Mouse (Mus musculus) bone marrow, adult 2 months (tissue): ENCODE measurements around the gene Lmf2. TPM values are rescaled to one million over a fixed set of nuclear protein-coding genes. Genes with fewer than 3 reads are reported as not detected.

Experiments
- H3K27ac ChIP-seq: fragments of 200-500 bp; 2 replicates; pipeline ENCODE4 v1.5.1; 2012; ENCODE audit warnings: low read depth, mild to moderate bottlenecking, control low read depth, inconsistent platforms, low read length; ENCODE audit not compliant: control insufficient read depth, poor library complexity, insufficient read depth
- H3K4me1 ChIP-seq: fragments of 200-500 bp; 2 replicates; pipeline ENCODE4 v1.6.1; 2011; ENCODE audit warnings: low read length; ENCODE audit not compliant: control insufficient read depth, insufficient read depth
- H3K4me3 ChIP-seq: fragments of 200-500 bp; replicated peaks from 2 replicates; pipeline ENCODE3; 2011; ENCODE audit warnings: mild to moderate bottlenecking, low read depth, low read length, control low read depth; ENCODE audit not compliant: control insufficient read depth
- CTCF ChIP-seq: fragments of 200-500 bp; IDR thresholded peaks from 2 replicates; pipeline ENCODE4 v1.5.1; 2011; ENCODE audit warnings: low read length, control low read depth; ENCODE audit not compliant: control insufficient read depth, insufficient read depth
- POLR2A ChIP-seq: fragments of 200-500 bp; IDR thresholded peaks from 2 replicates; pipeline ENCODE4 v1.6.1; 2011; ENCODE audit warnings: low read depth, mild to moderate bottlenecking, control low read depth, low read length, borderline replicate concordance; ENCODE audit not compliant: control insufficient read depth
- WGBS: fragments of 180-500 bp; shearing (Covaris S2); methylation state at CpG from one replicate; pipeline ENCODE4 v1.1.7; 2018; 5-methylcytosine and 5-hydroxymethylcytosine counted together
- polyA plus RNA-seq: library from polyadenylated mRNA; stranded (reverse); fragments of >200 nt; gene quantifications from 2 replicates; pipeline ENCODE4 v1.2.4, GENCODE M21; 2011; ENCODE audit warnings: low replicate concordance; ENCODE audit not compliant: missing spikeins, insufficient read depth, insufficient read length

Lmf2 gene
- polyA plus RNA-seq, 1 experiment = 42.0 TPM

GRCm38 (mm10) chr15:89384617-89385016 is 29.2 kb upstream of the Lmf2 start, which contains the start of gene Klhdc7b:
Klhdc7b (plus strand) TSS chr15:89384917.
- WGBS = 79% methylated on average over 7 of the region's 7 CpGs
- Histone ChIP-seq H3K4me1 (no peaks in the 10 kb centered on the region), H3K4me3 (no peak within 1 kb of the TSS), H3K27ac (no peak within 1 kb of the TSS)
- no peak for TF ChIP-seq POLR2A
- no peak for TF ChIP-seq CTCF

- H3K4me3 ChIP-seq = no peak overlapping the region
- no peaks in the 10 kb centered on the region for H3K4me1 ChIP-seq
- 6% methylated on average over 10 of the region's 10 CpGs for WGBS
- TF ChIP-seq CTCF (no peak), POLR2A (no peak)
- no peak overlapping the region for H3K27ac ChIP-seq
Measured at GRCm38 (mm10) chr15:89379429-89379828, 24.0 kb upstream of the Lmf2 start.

- no peak within 1 kb of the TSS for H3K27ac ChIP-seq
- no peak for TF ChIP-seq CTCF
- WGBS = under 1% methylated on average over 33 of the region's 33 CpGs
- H3K4me1 ChIP-seq = no peaks in the 10 kb centered on the region
- H3K4me3 ChIP-seq = peak within 1 kb of the TSS; percentile 2
Measured at GRCm38 (mm10) chr15:89378831-89379401, 23.5 kb upstream of the Lmf2 start, which contains the start of gene Odf3b. Odf3b (minus strand) TSS chr15:89379282.

- H3K27ac ChIP-seq = no peak overlapping the region
- TF ChIP-seq CTCF (no peak), POLR2A (no peak)
- H3K4me3 ChIP-seq = peak overlapping the region; percentile 2
- H3K4me1 ChIP-seq = no peaks in the 10 kb centered on the region
- 12% methylated on average over 46 of the region's 46 CpGs for WGBS
Measured at GRCm38 (mm10) chr15:89377938-89378828, 22.7 kb upstream of the Lmf2 start.

GRCm38 (mm10) chr15:89377362-89377761 is 21.9 kb upstream of the Lmf2 start:
- H3K4me1 ChIP-seq = no peaks in the 10 kb centered on the region
- H3K27ac ChIP-seq = no peak overlapping the region
- H3K4me3 ChIP-seq = no peak overlapping the region
- 31% methylated on average over 18 of the region's 18 CpGs for WGBS
- TF ChIP-seq POLR2A (no peak), CTCF (no peak)

GRCm38 (mm10) chr15:89376957-89377356 is 21.5 kb upstream of the Lmf2 start, which contains the start of gene Tymp:
Tymp (minus strand) TSS chr15:89377039.
- WGBS = 86% methylated on average over 16 of the region's 16 CpGs
- TF ChIP-seq POLR2A (no peak), CTCF (no peak)
- no peak within 1 kb of the TSS for H3K27ac ChIP-seq
- H3K4me3 ChIP-seq = no peak within 1 kb of the TSS
- H3K4me1 ChIP-seq = no peaks in the 10 kb centered on the region

- WGBS = 79% methylated on average over 7 of the region's 7 CpGs
- Histone ChIP-seq H3K27ac (no peak overlapping the region), H3K4me3 (no peak overlapping the region), H3K4me1 (no peaks in the 10 kb centered on the region)
- no peak for TF ChIP-seq POLR2A
- no peak for TF ChIP-seq CTCF
Measured at GRCm38 (mm10) chr15:89376040-89376439, 20.6 kb upstream of the Lmf2 start.

- WGBS = 87% methylated on average over 17 of the region's 17 CpGs
Measured at GRCm38 (mm10) chr15:89374801-89375534, 19.5 kb upstream of the Lmf2 start.

More at GRCm38 (mm10) chr15:89374801-89375534, 19.5 kb upstream of the Lmf2 start:
- no peak overlapping the region for H3K27ac ChIP-seq
- H3K4me1 ChIP-seq = no peaks in the 10 kb centered on the region
- TF ChIP-seq POLR2A (no peak), CTCF (no peak)
- H3K4me3 ChIP-seq = no peak overlapping the region
